Mouse (Mus musculus) skeletal muscle tissue, adult 2 months (tissue): Measurements from ENCODE around the gene Ccdc81.

Source experiments
- DNase-seq: peaks from one replicate; pipeline ENCODE4 v3.0.0-alpha.2; 2012; ENCODE audit warnings: low read depth, low spot score

The Ccdc81 gene

DNA sequence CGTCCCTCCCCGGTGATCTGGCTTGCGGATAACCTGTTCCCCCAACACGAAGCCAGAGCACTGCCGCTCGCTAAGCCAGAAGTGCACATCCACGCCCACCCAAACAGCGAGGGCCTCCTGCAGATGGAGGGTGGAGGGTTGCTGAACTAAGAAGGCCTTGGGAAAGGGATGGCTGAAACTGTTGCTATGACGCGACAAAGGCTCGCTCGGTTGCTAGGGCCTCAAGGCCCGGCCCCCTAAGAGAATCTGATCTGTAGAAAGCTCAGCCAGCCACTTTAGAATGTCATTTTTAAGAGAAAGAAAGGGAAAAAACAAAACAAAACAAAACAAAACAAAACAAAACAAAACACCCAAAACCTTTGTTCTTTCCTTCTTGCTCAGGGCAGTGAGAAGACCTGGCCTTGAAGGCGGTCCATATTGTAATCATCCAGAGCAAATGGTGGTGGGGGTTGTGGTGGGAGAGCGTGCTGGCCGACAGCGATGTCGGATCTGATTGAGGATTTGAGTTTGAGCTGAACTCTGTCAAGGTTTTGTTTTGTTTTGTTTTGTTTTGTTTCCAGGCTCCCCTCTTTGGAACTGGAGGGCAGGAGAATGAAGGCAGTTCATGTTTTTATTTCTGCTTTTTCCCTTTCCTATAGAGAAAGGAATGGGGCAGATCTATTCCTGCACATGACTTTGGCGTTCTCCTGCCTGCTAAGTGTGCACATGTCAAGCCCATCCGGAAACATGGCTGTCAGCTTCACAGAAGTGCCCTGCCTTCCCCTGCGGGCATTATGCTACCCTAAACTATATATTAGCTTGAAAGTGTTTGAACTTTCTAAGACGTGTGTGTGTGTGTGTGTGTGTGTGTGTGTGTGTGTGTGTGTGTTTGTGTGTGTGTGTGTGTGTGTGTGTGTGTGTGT, at the start of gene Ccdc81:
TSS of gene Ccdc81 (minus strand) at position 188 of the 902 bp plus-strand sequence.
- no peak for DNase-seq

DNA sequence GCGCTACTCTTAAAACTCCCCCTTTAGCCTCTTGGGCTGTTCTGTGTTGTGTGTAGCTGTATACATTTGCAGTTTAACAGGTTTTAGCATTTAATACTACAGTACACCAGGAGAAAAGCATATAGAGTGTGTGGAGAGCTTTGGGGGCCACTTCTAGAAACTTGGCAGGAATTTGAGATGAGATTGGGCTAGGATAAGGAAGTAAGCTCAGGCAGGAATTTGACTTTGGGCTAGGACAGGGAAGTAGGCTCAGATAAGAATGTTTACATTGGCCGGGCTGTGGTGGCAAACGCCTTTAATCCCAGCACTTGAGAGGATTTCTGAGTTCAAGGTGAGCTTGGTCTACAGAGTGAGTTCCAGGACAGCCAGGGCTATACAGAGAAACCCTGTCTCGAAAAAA, 46.0 kb upstream of the Ccdc81 start:
- DNase-seq = no peak

DNA sequence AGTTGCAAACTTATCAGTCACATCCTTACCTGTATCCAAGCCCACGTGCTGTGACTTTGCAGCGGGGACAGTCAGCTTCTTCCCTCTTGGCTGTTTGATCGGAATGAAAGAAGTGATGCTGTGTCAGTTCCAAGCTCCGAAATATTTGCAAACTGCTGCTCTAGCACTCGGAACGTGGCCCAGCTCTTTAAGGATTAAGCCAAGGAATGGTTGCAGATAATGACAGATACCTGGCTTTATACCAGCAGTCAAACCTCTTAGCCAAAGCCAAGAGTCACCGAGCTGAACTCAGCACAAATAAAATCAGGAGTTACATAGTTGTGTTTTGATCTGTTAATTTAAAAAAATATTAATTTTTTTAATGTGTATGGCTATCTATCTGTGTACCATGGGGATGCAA, 44.6 kb upstream of the Ccdc81 start:
- peak; percentile 36 for DNase-seq

DNA sequence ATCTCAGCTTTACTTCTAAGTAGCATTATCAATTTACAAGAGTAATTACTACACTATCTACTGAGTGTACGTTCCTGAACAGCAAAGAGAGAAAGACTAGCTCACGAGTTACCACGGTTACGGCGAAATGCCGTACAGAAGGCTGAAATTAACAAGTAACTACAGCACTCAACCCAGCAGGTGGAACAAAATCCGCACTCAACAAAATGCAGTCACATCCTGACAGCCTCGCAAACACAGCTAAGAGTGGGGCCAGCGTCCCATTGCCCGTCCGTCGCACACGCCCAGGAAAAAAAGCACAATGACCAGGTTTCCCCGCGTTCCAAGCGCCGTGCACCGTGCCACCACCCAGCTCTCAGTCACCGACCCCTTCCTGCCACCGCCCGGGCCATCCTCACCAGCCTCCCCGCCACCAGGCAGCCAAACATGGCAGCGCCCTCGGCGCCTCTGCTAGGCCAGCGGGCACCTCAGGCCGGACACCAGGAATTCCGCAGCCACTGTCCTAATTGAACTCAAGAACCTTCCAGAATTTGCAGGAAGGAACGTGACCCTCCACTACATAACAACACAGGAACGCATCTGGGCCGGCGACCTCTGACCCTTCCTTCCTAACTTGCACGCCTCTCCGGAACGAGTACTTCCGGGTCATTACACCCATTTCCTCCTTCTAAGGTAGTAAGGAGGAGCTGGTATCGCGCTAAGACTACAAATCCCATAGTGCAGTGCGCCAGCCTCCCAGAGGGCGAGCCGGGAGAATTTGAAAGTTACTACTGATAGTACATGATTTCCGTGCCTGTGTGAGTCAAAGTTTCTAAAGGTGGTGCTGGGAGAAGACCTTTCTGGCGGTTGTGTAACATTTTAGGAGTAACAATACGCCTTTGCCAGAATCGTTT, 37.4 kb upstream of the Ccdc81 start, which contains the start of gene Hikeshi:
TSS of gene Hikeshi (minus strand) at position 634 of the 893 bp plus-strand sequence.
- DNase-seq = peak; percentile 96

DNA sequence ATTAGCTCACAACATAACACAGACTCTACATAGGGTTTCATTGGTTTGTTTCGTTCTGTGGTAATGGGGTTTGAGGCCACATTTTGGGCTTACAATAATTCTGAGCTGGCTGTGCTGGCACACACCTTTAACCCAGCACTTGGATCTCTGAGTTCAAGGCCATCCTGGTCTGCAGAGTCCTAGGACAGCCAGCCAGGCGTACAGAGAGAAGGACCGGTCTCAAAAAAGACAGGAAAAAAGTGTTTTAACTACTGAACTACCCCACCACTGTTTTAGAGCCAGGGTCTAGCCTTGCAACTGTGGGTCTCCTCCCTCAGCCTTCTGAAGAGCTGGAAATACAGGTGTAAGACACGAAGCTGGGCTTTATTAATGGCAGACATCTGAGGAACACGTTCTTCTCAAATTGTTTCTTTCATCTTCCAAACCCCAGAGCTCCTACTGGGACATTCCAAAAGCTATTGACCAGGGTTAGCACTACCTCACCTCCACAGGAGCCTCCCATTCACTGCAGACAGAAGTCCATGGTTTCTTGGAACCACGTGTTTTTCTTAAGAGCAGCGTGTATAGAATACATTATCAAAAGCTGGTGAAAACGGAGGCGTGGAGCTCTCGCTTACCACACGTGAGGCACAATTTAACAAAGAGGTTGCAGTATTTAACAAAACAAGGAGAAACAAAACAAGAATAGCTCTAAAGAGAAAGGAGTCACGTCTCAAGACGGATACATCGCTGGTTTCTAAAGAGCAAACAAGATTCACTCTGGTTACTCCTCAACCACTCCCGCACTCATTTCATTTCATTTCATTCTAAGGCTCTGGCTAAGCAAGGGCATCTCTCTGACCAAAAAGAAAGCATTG, 36.3 kb upstream of the Ccdc81 start:
- DNase-seq = no peak

DNA sequence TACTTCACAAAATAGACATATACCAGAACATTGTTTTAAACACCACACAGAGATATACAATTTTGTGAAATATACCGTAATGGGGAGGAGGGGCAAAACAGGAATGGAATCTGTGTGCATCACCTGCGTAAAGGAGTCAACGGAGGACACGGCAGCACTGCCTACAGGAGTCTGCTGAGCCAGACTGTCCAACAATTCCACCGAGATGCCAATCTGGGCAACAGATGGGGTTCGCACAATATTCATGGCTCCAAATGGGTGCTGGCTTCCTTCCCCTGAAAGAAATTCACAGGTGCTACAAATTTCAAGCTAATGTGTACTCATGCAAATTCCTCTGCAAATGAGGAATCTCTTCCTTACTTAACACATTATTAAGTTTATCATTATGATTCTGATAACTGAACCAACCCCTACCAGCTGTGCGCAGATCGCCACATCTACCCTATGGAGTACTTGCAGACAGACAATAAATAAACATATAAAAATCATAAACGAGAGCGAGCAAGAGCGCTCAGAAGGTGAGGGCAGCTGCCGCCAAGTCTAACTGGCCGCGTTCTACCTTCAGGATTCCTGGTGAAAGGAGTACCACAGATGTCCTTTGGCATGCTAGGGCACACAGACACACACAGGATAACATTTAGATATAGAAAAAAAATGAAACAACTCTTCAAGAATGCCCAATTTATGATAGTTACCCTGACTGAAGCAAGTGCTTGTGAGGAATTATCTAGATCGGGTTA, 20.2 kb upstream of the Ccdc81 start:
- no peak for DNase-seq

DNA sequence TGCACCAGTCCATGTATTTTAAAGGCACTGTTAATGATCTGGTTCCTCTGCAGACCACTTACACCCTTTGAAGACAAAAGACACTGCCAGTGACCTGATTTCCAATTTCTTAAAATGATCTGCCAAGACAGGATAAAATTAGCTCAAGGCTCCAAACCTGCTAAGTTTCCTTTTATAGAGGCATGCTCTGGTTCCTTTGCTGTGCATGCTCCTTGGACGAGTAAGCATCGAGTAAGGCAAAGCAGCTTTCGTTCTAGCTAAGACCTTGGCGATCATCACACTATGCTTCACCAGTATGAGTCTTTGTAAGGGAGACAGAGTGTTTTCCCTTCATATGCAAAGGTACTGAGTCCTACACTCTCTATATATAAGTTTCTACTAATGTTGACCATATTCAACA, 14.3 kb upstream of the Ccdc81 start:
- DNase-seq = no peak

DNA sequence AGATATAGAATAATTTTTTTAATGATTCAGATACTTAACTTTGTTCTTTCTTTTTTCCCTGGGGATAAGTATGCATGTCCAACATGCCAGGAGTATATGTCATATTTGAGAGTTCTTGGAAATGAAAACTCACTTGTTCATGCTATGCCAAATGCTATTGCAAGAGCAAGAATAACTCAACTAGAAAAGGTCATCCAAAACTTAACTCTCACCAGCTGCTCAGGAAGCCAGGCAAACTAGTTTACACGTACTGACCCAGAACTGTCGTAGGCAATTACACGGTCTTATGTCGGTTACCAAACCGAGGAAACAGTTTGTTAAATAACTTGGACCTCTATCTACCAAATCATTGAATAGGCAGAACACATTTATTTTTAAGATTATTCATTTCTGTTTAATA, 13.3 kb upstream of the Ccdc81 start:
- peak; percentile 67 for DNase-seq

DNA sequence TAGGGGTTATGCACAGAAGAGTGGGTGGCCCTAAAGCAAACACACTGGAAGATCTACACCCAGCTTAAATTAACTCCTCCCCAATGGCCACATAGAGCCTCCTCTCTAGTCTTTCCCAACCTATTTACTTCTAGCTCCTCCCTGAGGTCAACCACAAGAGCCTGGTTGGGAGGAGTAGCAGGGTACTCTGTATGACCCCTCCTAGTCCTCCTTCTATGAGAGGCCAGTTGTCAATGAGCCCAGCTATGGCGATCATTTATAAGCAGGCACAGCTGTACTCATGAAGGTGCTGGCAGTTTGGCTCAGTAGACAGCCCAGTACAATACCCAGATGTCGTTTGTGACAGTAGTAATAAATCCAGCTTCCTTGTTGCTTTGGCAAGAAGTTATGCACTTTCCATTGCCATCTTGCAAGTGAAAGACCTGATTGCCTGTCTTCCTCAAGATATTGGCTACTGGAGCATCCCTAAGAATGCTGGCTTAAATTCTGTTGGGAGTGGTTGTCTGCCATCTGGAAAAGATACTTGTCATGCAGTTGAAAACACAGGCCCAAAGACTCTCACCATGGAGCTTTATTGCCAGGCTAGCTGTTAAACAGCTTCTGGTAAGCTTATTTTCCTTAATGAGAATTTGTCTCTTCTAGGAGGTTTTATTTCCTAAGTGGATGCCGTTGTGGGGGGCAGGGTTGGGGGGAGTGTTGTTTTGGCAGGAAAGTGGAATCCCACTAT, 10.2 kb upstream of the Ccdc81 start:
- peak; percentile 65 for DNase-seq

DNA sequence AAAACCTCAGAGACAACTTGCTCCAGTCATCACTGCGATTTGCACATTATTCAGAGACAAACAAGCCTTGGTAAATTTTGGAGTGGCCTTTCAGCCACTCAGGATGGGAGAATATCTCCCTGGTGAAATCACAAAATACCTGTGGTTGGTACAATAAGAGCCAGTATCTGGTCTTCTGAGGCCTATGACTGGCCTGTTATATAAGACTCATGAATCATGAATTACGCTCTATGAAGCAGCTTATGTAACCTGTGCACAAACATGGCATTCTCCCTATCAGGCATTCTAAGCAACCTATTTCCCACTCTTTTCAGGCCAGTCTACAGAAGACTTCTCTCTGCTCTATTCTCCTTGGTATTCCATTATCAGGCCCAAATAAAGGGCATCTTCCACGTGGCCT, 8.9 kb upstream of the Ccdc81 start:
- DNase-seq = no peak

DNA sequence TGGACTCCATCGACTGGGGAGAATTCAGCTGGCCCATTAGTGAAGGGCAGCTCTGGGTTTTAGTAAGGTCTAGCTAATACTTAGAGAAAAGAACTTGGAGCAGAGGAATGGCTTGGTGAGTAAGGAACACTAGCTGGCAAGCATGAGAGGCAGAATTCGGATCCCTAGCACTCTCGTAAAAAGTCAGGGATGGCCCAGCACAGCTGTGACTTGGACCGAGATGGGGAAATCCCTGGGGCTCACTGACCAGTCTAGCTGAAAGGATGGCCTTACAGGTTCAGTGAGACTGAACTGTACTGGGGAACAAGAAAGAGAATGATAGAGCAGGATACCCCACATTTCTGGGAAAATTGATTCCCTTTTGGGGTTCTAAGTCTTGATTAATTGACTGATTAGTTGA, 6.3 kb upstream of the Ccdc81 start:
- DNase-seq = peak; percentile 62

DNA sequence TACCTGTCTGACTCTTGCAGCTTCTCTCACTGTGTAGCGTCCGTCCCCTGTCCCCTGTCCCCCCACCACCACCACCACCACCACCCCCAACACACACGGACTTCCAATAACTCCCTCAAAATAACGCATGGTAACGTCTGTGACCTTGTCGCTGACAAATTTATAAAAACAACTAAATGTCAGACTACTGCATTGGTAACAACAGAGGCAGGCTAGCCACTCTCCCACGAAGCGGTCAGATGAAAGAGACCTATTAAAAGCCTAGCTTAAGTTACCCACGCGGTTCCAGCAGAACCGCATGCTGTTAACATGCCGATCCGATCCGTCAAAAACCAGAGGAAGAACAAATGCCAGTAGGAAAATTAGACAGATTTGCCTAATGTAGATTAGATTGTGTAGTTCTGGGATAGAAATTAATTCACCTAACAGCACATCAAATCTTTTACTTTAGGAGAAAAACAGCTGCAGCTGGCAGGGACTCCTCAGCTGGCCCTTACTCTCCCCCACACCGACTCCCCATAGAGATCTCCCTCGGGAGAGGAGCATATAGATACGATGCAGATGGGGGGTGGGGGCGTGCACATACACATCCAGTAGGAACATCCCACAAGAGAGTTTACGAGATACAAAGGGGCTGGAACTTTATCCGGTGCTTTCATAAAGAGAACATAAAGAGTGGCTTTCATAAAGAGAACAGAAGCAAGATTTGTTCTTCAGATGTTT, 5.6 kb upstream of the Ccdc81 start:
- DNase-seq = no peak

DNA sequence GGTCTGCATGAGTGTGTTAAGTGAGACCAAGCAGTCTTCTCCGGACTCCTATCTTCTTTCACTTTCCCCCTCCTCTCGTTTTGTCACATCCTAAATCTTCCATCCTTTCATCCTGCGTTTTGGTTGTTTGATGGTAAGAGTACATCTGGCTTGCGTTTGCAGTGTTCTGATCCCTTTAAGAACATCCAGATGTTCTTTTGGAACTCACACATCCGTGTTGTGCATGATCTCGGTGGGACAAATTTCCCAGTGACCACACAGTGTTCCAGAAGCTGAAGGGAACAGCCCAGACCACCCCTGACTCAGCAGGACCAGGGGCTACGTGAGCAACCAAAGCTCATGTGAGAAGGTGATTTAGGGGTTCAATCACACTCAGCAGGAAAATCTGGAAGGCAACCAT, 5.0 kb upstream of the Ccdc81 start:
- DNase-seq = peak; percentile 32

DNA sequence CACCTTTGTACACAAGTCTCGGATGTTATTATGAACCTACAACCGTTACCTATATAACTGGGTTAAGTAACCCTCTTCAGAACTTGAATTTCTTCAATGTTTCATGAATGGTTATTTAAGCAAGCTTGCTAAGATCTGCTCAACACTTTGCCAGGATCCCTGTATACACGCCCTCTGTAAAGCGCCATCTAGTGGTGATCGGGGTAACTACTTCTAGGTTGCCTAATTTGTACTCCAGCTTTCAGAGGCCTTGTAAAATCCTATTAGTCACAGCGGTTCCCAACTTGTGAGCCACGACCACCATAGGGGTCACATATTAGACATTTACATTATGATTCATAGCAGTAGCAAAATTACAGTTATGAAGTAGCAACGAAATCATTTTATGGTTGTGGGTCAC, 4.5 kb upstream of the Ccdc81 start:
- DNase-seq = peak; percentile 68

DNA sequence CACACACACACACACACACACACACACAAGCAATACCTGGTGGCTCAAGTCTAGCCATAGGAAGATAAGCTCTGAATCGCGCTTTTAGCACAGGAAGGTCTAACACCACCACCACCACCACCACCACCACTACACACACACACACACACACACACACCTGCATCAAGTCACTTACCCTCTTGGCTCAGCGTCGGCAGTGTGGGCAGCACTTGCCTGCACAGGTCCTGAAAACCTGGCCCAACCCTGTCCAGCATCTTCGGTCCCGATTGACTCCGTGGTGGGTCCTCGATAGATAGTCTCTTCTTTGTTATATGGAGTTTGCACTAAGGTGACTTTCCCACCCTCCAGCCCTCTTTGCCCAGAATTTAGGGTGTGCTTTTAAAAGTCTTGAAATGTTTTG, 422 bp downstream of the Ccdc81 start:
- DNase-seq = no peak

DNA sequence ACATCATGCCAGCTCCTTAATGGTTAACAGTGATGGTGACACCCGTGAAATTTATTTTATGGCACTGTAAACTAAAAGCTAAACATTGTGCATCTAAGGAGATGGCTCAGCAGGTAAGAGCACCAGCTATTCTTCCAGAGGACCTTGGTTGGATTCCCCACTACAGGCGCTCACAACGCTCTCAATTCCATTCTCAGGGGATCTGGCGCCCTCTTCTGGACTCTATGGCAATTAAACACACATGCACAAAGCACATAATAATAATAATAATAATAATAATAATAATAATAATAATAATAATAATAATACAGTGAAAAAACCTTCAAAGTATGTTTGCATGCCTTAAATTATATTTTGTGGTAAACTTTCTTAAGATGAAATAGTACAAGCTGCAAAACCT, 11.6 kb downstream of the Ccdc81 start:
- DNase-seq = no peak

DNA sequence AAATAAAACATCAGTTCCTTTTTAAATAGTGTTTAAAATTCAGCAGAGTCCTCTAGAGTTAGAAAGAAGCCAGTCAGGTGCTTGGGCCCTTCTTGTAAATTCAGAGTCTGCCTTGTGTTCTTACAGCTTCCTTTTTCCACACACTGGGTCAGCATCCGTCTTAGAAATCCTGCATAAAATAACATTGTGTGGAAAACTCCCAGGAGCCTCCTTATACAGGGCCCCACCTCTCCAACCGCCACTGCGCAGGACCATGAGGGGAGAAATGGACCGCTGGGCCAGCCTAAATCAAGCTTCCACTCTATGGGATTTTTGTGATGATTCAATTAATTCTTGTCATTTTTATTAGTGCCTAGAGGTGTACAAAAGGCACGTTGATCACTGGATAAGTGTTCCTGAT, 12.0 kb downstream of the Ccdc81 start:
- DNase-seq = no peak

DNA sequence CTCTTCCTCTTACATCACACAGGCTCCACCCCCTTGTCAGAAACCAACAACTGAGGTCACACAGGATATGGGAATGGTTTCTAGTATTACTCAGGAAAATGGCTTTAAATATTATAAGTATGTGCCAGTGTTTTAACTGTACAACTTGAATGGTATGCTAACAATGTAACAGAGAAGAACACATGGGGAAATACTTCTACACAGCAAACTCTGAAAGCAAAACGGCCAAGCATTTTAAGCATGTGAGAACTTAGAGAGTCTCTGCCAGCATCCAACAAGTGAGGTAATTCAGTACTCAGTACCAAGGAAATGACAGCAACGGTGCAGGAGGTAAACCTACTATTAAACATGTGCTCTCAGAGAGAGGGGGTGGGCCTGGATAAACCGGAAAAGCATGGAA, 18.9 kb downstream of the Ccdc81 start:
- no peak for DNase-seq

DNA sequence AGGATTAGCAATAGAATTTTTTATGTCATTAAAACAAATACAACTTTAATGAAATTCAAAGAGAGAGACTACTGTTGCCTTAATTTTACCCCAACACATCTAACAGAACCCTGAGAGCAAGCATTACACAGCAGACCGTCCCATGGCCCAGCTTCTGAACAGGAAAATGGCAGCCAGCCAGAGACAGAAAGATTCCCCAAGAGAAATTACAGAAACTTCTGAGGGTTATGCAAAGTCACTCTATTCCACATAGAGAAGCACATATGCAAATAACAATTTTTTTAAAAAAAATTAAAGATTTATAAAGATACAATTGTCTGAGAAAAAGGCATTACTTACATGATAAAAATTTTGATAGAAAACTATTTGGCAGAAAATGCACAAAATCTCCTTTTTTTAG, 23.7 kb downstream of the Ccdc81 start:
- peak; percentile 32 for DNase-seq

DNA sequence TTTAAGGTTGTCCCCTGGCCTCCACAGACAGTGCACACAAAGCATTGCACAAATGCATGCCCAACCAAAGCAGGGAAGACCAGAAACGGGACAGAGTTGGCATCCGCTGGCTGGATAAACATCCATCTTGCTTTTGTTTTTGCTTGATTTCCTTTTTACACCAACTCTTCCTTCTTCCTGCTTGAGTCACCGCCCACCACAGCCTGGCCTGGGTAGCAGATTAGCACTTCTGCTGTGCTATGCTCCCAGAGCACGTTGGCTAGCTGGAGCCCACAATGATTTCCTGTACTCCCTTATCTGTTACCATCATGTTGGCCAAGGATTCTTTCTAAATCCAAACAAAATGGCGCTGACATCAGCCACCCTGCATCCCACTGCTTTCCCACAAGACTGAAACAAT, 36.2 kb downstream of the Ccdc81 start:
- no peak for DNase-seq
